Mouse (Mus musculus): ENCODE data around the gene Mtap.

Mtap gene

DNA sequence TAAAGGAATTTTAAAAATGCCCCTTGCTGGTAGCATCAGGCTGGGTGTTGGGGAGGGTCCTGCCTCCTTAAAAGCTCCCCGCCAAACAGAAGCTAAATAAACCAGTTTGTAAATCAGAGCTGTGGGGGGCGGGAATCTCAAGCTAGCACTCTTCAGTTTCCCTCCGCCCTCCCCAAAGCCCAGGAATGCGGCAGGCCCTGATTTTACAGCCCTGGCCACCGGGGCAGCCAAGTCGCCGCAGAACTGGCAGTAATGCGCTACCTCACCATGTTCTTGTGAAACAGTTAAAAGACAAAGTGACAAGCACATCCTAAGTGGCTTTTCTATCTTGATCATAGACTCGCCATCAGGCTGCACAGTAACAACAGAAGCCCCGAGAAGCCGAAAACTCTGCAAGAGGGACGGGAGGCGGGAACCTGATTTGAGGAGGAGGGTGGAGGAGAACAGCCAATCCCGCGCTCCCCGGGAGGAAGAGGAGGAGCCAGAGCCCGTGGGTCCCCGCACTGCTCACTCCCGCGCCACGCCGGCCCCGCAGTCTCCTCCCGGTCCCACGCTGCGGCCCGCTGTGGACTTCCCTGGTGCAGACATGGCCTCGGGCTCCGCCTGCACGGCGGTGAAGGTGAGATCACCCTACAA lies at the start of gene Mtap:
TSS of gene Mtap (plus strand) at position 217 of the 636 bp plus-strand sequence.
- DNase-seq = peak; percentile 83

GRCm38 (mm10) chr4:89089110-89089509 lies 47.8 kb upstream of the Mtap start:
- DNase-seq = no peak

DNA sequence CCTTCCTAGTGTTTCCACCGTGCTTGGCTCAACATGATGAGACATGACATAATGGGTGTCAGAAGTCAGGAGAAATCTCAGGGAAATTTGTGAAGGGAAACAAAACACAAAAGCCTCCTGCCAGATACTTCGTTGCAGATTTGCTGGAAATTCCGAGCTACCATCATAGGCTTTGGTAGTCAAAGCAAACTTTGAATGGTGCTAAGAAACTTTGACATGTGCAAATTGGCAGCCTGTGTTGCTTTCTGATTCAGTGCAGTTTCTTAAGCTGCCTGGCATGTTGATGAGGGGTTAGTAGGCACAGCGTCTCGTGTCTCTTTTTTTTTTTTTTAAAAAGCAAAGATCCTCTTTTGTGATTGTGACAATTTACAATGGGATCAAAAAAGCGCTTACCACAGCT lies 46.7 kb upstream of the Mtap start:
- DNase-seq = no peak

- DNase-seq = no peak
These were observed 44.8 kb upstream of the Mtap start for GRCm38 (mm10) chr4:89092153-89092552.

GRCm38 (mm10) chr4:89094773-89095172 lies 42.1 kb upstream of the Mtap start:
- no peak for DNase-seq

- DNase-seq = no peak
These were observed 38.7 kb upstream of the Mtap start for GRCm38 (mm10) chr4:89098261-89098660.

- DNase-seq = no peak
These were observed 35.6 kb upstream of the Mtap start for GRCm38 (mm10) chr4:89101276-89101675.

DNA sequence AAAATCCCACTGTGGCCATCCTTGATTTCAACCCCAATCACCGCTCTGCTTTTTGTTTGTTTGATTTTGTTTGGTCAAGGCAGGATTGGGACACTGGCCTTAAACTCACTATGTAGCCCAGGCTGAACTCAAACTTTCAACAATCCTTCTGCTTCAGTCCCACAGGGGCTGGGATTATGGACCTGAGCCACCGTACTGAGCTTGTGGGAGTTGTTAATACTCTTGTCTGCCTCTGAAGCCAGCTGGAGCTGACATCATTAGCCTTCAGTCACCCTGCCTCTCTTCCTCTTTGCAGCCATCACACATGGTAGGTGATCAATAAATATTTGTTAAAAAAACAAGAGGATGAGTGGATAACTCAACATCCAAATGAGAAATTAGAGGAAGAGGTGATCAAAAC lies 34.6 kb upstream of the Mtap start:
- no peak for DNase-seq

GRCm38 (mm10) chr4:89105486-89105885 lies 31.4 kb upstream of the Mtap start:
- DNase-seq = no peak

DNA sequence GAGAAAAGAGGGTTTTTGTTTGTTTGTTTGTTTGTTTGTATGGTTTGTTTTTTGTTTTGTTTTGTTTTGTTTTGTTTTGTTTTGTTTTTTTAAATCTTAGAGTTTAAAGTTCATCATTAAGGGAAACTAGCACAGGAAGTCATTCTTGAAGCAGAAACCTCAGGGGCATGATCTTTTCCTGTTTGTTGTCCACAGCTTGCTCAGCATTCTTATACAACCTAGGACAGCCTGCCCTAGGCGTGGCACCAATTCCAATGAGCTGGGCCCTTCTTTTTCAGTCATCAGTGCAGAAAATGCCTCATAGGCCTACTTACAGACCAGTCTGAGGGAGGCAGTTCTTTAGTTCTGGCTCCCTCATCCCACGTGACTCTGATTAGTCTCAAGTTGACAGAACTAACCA lies 30.4 kb upstream of the Mtap start:
- DNase-seq = no peak

GRCm38 (mm10) chr4:89112168-89112710 lies 24.7 kb upstream of the Mtap start:
- DNase-seq = no peak

DNA sequence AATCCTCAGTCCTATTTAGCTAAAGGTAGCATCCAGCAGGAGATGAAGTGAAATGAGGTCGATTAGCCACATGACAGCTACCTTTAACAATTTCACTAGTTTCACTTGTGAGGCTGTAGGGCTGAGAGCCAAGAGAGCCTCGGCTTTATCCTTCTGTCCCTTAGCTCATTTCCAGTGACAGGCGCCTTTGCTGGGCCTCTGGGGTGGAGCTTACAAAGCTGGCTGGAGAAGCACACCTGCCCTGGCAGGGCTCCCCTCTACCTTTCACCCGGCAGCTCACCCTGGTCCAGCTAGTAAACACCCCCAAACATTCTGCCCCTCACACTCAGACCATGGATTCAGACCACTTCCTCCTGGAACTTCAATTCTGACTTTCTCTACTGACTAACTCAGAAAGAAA lies 24.1 kb upstream of the Mtap start:
- DNase-seq = no peak

GRCm38 (mm10) chr4:89116006-89116405 lies 20.9 kb upstream of the Mtap start:
- no peak for DNase-seq

DNA sequence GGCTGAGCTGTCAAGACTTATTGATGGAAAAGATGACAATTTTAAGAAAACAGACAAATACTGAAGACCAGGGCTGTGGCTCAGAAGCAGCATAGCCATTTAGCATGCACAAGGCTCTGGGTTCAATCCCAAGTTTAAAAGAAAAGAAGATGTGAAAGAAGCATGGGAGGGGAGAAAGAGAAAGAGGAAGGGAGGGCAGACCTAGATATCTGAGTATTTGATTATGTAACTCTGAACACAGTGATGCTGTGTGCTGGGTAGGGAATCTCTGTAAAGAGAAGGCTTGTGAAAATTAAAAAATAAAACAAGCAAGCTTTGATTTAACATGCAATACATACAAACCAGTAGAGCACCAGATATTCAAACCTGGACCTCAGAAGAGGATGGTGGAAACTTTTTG lies 17.0 kb upstream of the Mtap start:
- no peak for DNase-seq

DNA sequence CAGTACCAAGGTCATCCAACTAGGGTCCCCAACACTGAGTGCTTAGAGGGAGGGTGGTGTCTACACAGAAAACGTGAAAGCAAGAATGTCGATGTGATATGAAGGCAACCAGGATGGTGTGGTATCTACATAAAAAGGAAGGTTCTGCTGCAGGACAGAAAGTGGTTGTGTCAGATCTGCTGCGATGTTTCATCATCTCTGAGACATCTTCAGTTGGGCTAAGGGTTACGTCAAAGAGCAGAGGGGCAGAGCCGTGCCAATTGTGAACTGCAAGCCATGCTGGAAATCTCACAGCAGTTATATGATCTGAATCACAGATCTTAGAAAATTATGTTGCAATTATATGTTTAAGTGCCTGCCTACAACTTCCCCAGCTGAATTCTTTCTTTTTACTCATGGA lies 16.6 kb upstream of the Mtap start:
- DNase-seq = no peak

DNA sequence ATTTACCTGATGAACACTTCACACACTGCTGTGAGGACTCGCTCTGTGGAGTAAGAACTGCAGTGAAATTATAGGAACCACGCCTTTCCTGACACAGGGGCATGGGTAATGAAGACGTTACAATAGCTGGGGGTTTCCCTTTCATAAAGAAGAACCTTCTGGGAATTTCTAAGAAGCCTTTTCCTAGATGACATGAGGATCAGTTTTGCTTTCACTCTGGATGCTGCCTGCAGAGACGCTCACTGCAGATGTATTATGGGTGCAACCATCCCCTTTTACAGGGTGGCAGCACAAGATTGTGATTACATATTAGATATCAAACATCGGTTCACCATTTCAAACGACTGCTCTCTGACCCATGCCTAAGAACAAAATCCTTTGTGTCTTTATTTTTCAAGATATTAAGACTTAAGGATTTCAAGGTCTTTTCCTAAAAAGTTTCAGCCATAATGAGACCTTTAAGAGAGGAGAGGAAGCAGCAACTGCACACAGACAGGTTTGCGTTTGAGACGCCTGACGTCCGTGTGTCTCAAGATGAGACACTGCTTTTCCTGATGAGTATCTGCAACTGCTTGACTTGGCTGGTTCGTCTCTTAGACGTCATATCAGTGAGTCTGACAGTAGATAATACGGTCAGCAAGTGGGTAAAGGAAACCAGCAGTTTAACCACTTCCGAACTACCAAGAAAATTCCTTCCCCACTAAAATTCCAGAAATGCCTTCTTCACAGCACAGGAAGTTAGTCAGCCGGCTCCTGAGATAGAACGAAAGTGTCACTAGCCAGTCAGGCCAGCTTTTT lies 13.3 kb upstream of the Mtap start:
- no peak for DNase-seq

DNA sequence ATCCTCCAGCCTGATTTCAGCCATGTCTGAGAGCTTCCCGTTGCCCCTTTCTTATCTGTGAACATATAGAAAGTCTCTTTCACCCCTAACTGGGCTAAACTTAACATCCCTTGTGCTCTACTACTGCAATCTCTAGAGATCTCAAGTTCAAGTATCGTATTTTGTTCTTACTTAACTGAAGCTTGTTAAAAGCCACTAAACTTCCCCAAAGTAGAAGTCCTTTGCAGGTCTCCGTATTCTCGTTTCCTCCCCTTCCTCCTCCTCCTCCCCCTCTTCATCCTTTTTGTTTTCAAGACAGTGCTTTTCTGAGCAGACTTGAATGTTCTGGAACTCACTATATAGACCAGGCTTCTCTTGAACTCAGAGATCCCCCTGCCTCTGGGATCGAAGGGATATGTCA lies 9.2 kb upstream of the Mtap start:
- DNase-seq = no peak

DNA sequence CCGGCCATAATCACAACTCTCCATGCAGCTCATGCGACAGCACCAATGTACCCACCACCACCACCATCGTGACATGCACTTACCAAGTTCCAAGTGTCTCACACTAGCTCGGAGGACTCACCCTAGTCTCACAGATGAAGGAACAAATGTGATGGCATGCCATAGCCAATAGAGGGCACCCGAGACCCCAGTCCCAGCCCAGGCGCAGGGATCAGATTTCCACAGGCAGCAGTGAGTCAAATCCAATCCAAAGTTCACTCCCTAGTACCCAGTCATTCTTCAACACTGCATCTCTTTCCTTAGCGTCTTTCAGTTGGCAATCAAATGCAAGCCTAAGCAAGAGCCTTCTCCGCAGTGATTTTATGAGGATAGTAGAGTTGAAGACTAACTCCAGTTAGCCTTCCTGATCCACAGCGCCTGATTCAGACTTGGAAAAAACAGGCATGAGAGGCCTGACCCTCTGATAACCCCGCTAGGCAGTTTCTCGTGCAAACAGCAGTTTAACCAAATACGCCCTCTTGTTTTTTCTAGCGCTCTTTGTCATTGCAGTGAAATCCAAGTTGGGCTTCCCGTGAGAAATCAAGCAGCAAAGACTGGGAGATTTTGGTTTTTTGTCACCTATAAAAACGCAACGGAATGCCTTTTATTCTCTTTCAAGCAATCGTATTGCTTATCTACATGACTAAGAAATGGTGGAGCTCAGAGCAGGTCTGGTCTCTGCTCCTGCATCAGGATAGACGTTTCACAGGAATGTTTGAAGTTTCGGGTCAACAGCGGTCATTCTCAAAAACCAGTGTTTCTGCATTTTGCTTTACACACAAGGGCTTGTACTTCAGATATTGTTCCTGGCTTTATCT lies 8.6 kb upstream of the Mtap start:
- DNase-seq = peak; percentile 64

GRCm38 (mm10) chr4:89128937-89129277 lies 8.0 kb upstream of the Mtap start:
- no peak for DNase-seq

- DNase-seq = peak; percentile 80
These were observed 7.5 kb upstream of the Mtap start for GRCm38 (mm10) chr4:89129311-89129913.

DNA sequence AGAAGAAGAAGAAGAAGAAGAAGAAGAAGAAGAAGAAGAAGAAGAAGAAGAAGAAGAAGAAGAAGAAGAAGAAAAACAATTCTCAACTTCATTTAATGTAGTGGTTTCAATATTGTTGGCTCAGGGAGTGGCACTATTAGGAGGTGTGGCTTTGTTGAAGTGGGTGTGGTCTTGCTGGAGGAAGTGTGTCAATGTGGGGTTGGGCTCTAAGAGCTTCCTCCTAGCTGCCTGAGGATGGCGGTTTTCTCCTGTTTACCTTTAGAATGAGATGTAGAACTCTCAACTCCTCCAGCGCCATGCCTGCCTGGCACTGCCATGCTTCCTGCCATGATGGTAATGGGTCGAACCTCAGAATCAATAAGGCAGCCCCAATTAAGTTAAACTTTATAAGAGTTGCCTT lies 5.1 kb upstream of the Mtap start:
- no peak for DNase-seq

- no peak for DNase-seq
These were observed 566 bp upstream of the Mtap start for GRCm38 (mm10) chr4:89136356-89136755.

Data from lung, postnatal 36 days (tissue).